Mouse (Mus musculus) kidney, adult 2 months (tissue): ENCODE data around the gene Manba. TPM values are rescaled to one million over a fixed set of nuclear protein-coding genes. Genes with fewer than 3 reads are reported as not detected.

Source experiments
- DNase-seq: peaks from one replicate; pipeline ENCODE4 v3.0.0; 2021
- H3K27ac ChIP-seq: fragments of 200-500 bp; 2 replicates; pipeline ENCODE4 v1.5.1; 2012; ENCODE audit warnings: low read depth, low read length, control low read depth, inconsistent platforms; ENCODE audit not compliant: insufficient read depth
- H3K27me3 ChIP-seq: fragments of 200-500 bp; replicated peaks from 2 replicates; pipeline ENCODE4 v1.6.1; 2012; ENCODE audit warnings: mild to moderate bottlenecking, moderate library complexity, low read length, inconsistent platforms; ENCODE audit not compliant: control insufficient read depth, insufficient read depth
- H3K36me3 ChIP-seq: fragments of 200-500 bp; 2 replicates; pipeline ENCODE4 v1.6.1; 2012; ENCODE audit warnings: mild to moderate bottlenecking, moderate library complexity, low read length, inconsistent platforms; ENCODE audit not compliant: control insufficient read depth, insufficient read depth
- H3K4me1 ChIP-seq: fragments of 200-500 bp; 2 replicates; pipeline ENCODE4 v1.6.1; 2011; ENCODE audit warnings: low read length; ENCODE audit not compliant: control insufficient read depth, insufficient read depth
- H3K4me3 ChIP-seq: fragments of 200-500 bp; 2 replicates; pipeline ENCODE4 v1.5.1; 2011; ENCODE audit warnings: mild to moderate bottlenecking, low read depth, low read length, control low read depth; ENCODE audit not compliant: insufficient read depth
- CTCF ChIP-seq: fragments of 200-500 bp; conservative IDR thresholded peaks from 2 replicates; pipeline ENCODE4 v1.5.1; 2011; ENCODE audit warnings: low read depth, mild to moderate bottlenecking, control low read depth, low read length, moderate library complexity, mixed read lengths; ENCODE audit not compliant: insufficient read depth, insufficient read length
- POLR2A ChIP-seq: fragments of 200-500 bp; IDR thresholded peaks from one replicate; pipeline ENCODE4 v1.6.1; 2011; ENCODE audit warnings: low read depth, low read length, control low read depth
- WGBS: fragments of 180-500 bp; shearing (Covaris S2); methylation state at CpG from one replicate; pipeline ENCODE4 v1.1.7; 2018; 5-methylcytosine and 5-hydroxymethylcytosine counted together
- polyA plus RNA-seq: library from polyadenylated mRNA; depleted of rRNA; stranded (reverse); fragments of >200 nt; gene quantifications from 2 replicates; pipeline ENCODE4 v1.2.3, GENCODE M21; 2012

Manba gene
- polyA plus RNA-seq, 1 experiment, result 25.8 TPM

GRCm38 (mm10) chr3:135552874-135553273 lies 67.5 kb downstream of the Manba start:
- Histone ChIP-seq H3K4me1 (no peaks in the 10 kb centered on the region), H3K36me3 (peaks cover 11% of the 10 kb centered on the region), H3K4me3 (no peak overlapping the region), H3K27ac (no peak overlapping the region), H3K27me3 (no peaks in the 10 kb centered on the region)
- no peak for DNase-seq
- TF ChIP-seq POLR2A (no peak), CTCF (no peak)
- WGBS, result 78% methylated on average over 5 of the region's 5 CpGs

GRCm38 (mm10) chr3:135555192-135555591 lies 69.8 kb downstream of the Manba start:
- Histone ChIP-seq H3K4me1 (no peaks in the 10 kb centered on the region), H3K27ac (no peak overlapping the region), H3K4me3 (no peak overlapping the region), H3K27me3 (no peaks in the 10 kb centered on the region), H3K36me3 (peaks cover 13% of the 10 kb centered on the region)
- TF ChIP-seq CTCF (no peak), POLR2A (no peak)
- no peak for DNase-seq
- 62% methylated on average over 6 of the region's 6 CpGs for WGBS

DNA sequence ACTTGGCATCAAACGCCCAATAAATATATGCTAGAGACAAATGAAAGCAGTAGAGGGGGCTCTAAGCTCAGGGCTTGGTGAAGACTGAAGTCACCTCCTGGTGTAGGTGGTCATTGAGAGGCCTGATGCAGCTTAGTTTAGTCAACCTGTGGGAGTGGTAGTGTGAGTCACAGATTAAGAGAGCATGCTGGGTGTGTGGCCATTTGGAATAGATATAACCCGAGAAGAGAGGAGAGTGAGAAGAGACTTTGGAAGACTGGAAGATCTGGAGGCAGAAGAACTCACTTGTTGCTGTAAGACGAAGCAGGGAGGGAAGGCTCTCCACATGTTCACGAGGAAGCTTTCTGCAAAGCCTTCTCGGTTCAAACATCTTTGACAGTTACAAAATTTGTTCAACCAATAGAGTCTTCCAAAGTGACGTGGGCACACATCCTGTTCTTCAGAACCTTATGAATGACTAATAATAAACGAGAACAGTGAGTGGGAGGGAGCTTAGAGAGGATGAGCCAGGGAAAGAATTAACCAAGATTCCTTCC lies 70.7 kb downstream of the Manba start:
- Histone ChIP-seq H3K4me1 (no peaks in the 10 kb centered on the region), H3K27me3 (no peaks in the 10 kb centered on the region), H3K4me3 (no peak overlapping the region), H3K36me3 (peaks cover 11% of the 10 kb centered on the region), H3K27ac (no peak overlapping the region)
- DNase-seq, result no peak
- TF ChIP-seq POLR2A (no peak), CTCF (no peak)
- 76% methylated on average over 7 of the region's 7 CpGs for WGBS

DNA sequence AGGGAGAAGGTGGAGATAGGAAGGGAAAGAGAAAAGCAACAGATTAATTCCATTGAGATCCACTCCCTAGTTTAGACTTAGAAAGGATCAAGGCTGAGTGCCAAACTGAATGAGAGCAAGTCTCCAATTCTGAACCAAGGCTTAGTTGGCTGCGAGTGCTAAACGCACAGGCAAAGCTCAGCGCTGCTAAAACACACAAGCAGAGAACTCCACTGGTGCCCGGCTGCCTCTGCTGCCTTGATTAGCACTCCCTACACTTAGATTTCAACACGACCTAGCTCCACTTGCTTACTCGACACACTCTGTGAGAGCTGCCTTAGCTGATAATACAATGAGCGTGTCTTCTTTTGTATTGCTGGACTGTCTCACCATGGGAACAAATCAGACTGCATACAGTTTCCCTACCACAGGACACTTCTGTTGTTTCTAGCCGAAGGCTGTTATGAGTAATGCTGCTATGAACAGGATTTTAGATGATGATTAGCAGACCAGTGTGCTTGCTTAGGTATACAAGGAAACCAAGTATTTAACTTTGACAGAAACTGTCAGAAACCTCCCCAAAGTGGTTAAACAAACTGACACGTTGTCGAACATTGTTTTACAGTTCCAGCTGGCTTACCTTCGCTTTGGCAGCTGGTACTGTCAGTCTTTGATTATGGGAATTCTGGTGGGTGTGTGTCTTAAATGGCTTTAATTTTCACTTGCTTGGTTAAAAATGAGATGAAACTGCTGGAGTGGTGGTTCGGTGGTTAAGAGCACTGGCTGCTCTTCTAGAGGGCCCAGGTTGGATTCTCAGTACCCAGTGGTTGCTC lies 71.6 kb downstream of the Manba start:
- 91% methylated on average over 12 of the region's 12 CpGs for WGBS
- no peaks in the 10 kb centered on the region for H3K4me1 ChIP-seq
- TF ChIP-seq CTCF (no peak), POLR2A (no peak)
- no peaks in the 10 kb centered on the region for H3K27me3 ChIP-seq
- DNase-seq, result no peak
- H3K36me3 ChIP-seq, result peaks cover 11% of the 10 kb centered on the region
- H3K27ac ChIP-seq, result no peak overlapping the region
- H3K4me3 ChIP-seq, result no peak overlapping the region

GRCm38 (mm10) chr3:135562036-135562435 lies 76.6 kb downstream of the Manba start:
- no peak overlapping the region for H3K4me3 ChIP-seq
- no peak for TF ChIP-seq CTCF
- no peak for DNase-seq
- 72% methylated on average over 7 of the region's 7 CpGs for WGBS
- H3K27me3 ChIP-seq, result no peaks in the 10 kb centered on the region
- no peaks in the 10 kb centered on the region for H3K4me1 ChIP-seq
- no peak overlapping the region for H3K27ac ChIP-seq
- peaks cover 5% of the 10 kb centered on the region for H3K36me3 ChIP-seq

GRCm38 (mm10) chr3:135563163-135563689 lies 77.8 kb downstream of the Manba start:
- 81% methylated on average over 17 of the region's 17 CpGs for WGBS
- Histone ChIP-seq H3K4me3 (no peak overlapping the region), H3K27ac (no peak overlapping the region), H3K36me3 (peaks cover 3% of the 10 kb centered on the region), H3K4me1 (no peaks in the 10 kb centered on the region), H3K27me3 (no peaks in the 10 kb centered on the region)
- TF ChIP-seq CTCF, result no peak
- no peak for TF ChIP-seq POLR2A
- no peak for DNase-seq

DNA sequence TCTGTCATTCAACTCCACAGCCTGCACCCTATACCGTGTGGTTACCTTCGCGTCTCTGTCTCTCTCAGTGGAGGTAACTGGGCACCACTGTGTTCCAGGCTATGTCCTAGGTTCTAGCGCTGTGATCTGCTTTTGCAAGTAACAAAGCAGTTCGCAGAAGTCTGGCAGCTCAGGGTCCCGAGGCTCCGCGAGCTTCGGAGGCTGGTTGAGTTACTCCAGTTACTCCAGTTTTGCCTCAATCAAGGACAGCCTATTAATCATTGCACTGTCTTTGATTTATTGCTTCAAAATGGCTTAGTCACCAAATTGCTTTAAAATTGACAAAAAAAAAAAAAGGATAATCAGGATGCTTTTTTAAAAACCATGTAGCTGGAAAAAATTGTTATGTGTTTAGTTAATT lies 79.3 kb downstream of the Manba start:
- no peak for DNase-seq
- WGBS, result 83% methylated on average over 9 of the region's 9 CpGs

More for the DNA sequence above, 79.3 kb downstream of the Manba start:
- no peaks in the 10 kb centered on the region for H3K4me1 ChIP-seq
- no peak overlapping the region for H3K27ac ChIP-seq
- TF ChIP-seq CTCF (no peak), POLR2A (no peak)
- no peak overlapping the region for H3K4me3 ChIP-seq
- H3K36me3 ChIP-seq, result no peaks in the 10 kb centered on the region; the same call in 1 of the 2 replicates
- H3K27me3 ChIP-seq, result no peaks in the 10 kb centered on the region
